Mouse (Mus musculus) CH12.LX (cell line): Measurements from ENCODE around the gene Cnpy4. TPM values are rescaled to one million over a fixed set of nuclear protein-coding genes. Genes with fewer than 3 reads are reported as not detected.

Source experiments
- DNase-seq: peaks from one replicate; pipeline ENCODE4 v3.0.0-alpha.2; 2013; ENCODE audit errors: extremely low read depth
- H3K27ac ChIP-seq: 2 replicates; pipeline ENCODE4 v1.5.1; 2012; ENCODE audit warnings: low read depth, mild to moderate bottlenecking, control low read depth, moderate library complexity; ENCODE audit not compliant: insufficient read depth
- H3K27me3 ChIP-seq: replicated peaks from 2 replicates; pipeline ENCODE3; 2012; ENCODE audit warnings: inconsistent platforms
- H3K36me3 ChIP-seq, 2 experiments: replicated peaks in 1 of 2; 2 replicates each; pipeline versions ENCODE3 to v1.6.1; 2012; ENCODE audit warnings: inconsistent platforms in 1 of 2, low read length in 1 of 2, mild to moderate bottlenecking in 1 of 2, mixed read lengths in 1 of 2, moderate library complexity in 1 of 2; ENCODE audit not compliant: control insufficient read depth in 1 of 2, insufficient read depth in 1 of 2
- H3K4me1 ChIP-seq, 2 experiments: 2 replicates each; pipeline ENCODE4 v1.6.1; 2012; ENCODE audit warnings: inconsistent platforms in 1 of 2, moderate library complexity in 1 of 2; ENCODE audit not compliant: insufficient read depth in 2 of 2, control insufficient read depth in 1 of 2
- H3K4me2 ChIP-seq: 2 replicates; pipeline ENCODE4 v1.6.1; 2012; ENCODE audit warnings: low read depth, mild to moderate bottlenecking, control low read depth; ENCODE audit not compliant: poor library complexity, insufficient read depth, severe bottlenecking
- H3K4me3 ChIP-seq, 3 experiments: fragments of 150-350 bp in 1 of 3; sonication (generic) in 1 of 3; replicated peaks in 1 of 3; 2 replicates each; pipeline versions ENCODE3 to v1.5.1; 2011 to 2012; ENCODE audit warnings: low read depth in 2 of 3, low read length in 2 of 3, mild to moderate bottlenecking in 2 of 3, moderate library complexity in 2 of 3, control low read depth in 1 of 3, improper control_type of control experiment in 1 of 3, inconsistent platforms in 1 of 3, mixed read lengths in 1 of 3; ENCODE audit not compliant: poor library complexity in 1 of 3
- H3K79me2 ChIP-seq: replicated peaks from 2 replicates; pipeline ENCODE4 v1.6.1; 2012; ENCODE audit warnings: mild to moderate bottlenecking, moderate library complexity; ENCODE audit not compliant: control insufficient read depth, poor library complexity, insufficient read depth, severe bottlenecking; ENCODE audit errors: extremely low read depth
- H3K9ac ChIP-seq: 2 replicates; pipeline ENCODE4 v1.6.1; 2012; ENCODE audit warnings: low read depth, mild to moderate bottlenecking, control low read depth, moderate library complexity; ENCODE audit not compliant: insufficient read depth
- H3K9me3 ChIP-seq: replicated peaks from 2 replicates; pipeline ENCODE3; 2012; ENCODE audit warnings: low read length, inconsistent platforms, mixed read lengths
- BHLHE40 ChIP-seq: IDR thresholded peaks from 2 replicates; pipeline ENCODE4 v1.6.1; 2011; ENCODE audit warnings: mild to moderate bottlenecking, low read depth, low read length, improper control_type of control experiment
- CHD1 ChIP-seq: IDR thresholded peaks from 2 replicates; pipeline ENCODE4 v1.6.1; 2012; ENCODE audit warnings: low read depth, low read length, improper control_type of control experiment, inconsistent platforms
- ELF1 ChIP-seq: IDR thresholded peaks from 2 replicates; pipeline ENCODE4 v1.6.1; 2014; ENCODE audit warnings: low read depth, mild to moderate bottlenecking, inconsistent platforms, low read length, improper control_type of control experiment
- ETS1 ChIP-seq: conservative IDR thresholded peaks from 2 replicates; pipeline ENCODE4 v1.6.1; 2012; ENCODE audit warnings: low read depth, mild to moderate bottlenecking, inconsistent platforms, low read length, improper control_type of control experiment, moderate library complexity
- GABPA ChIP-seq: IDR thresholded peaks from 2 replicates; pipeline ENCODE4 v1.6.1; 2012; ENCODE audit warnings: low read depth, low read length, improper control_type of control experiment, inconsistent platforms; ENCODE audit not compliant: insufficient replicate concordance
- HCFC1 ChIP-seq: IDR thresholded peaks from 2 replicates; pipeline ENCODE4 v1.6.1; 2012; ENCODE audit warnings: low read depth, mild to moderate bottlenecking, inconsistent platforms, low read length, improper control_type of control experiment
- KAT2A ChIP-seq: IDR thresholded peaks from 2 replicates; pipeline ENCODE4 v1.6.1; 2012; ENCODE audit warnings: low read length, improper control_type of control experiment, inconsistent platforms; ENCODE audit not compliant: insufficient replicate concordance
- MAFK ChIP-seq: IDR thresholded peaks from 2 replicates; pipeline ENCODE4 v1.6.1; 2011; ENCODE audit warnings: low read length, improper control_type of control experiment; ENCODE audit not compliant: insufficient replicate concordance
- MAX ChIP-seq: IDR thresholded peaks from 2 replicates; pipeline ENCODE4 v1.6.1; 2011; ENCODE audit warnings: low read length, improper control_type of control experiment
- MEF2A ChIP-seq: IDR thresholded peaks from 2 replicates; pipeline ENCODE4 v1.6.1; 2014; ENCODE audit warnings: low read depth, mild to moderate bottlenecking, inconsistent platforms, low read length, improper control_type of control experiment, borderline replicate concordance
- MXI1 ChIP-seq: IDR thresholded peaks from 2 replicates; pipeline ENCODE4 v1.6.1; 2011; ENCODE audit warnings: mild to moderate bottlenecking, low read depth, low read length, improper control_type of control experiment
- MYC ChIP-seq: IDR thresholded peaks from 2 replicates; pipeline ENCODE4 v1.6.1; 2011; ENCODE audit warnings: low read depth, mild to moderate bottlenecking, improper control_type of control experiment, low read length
- NRF1 ChIP-seq: IDR thresholded peaks from 2 replicates; pipeline ENCODE4 v1.6.1; 2014; ENCODE audit warnings: low read depth, mild to moderate bottlenecking, inconsistent platforms, low read length, improper control_type of control experiment, moderate library complexity
- POLR2A ChIP-seq: IDR thresholded peaks from 2 replicates; pipeline ENCODE4 v1.6.1; 2011; ENCODE audit warnings: low read depth, mild to moderate bottlenecking, improper control_type of control experiment, low read length
- RCOR1 ChIP-seq: conservative IDR thresholded peaks from 2 replicates; pipeline ENCODE4 v1.6.1; 2012; ENCODE audit warnings: low read depth, mild to moderate bottlenecking, inconsistent platforms, low read length, improper control_type of control experiment
- SIN3A ChIP-seq: IDR thresholded peaks from 2 replicates; pipeline ENCODE4 v1.6.1; 2012; ENCODE audit warnings: low read length, improper control_type of control experiment, inconsistent platforms
- SMC3 ChIP-seq: IDR thresholded peaks from 2 replicates; pipeline ENCODE4 v1.6.1; 2011; ENCODE audit warnings: low read depth, low read length, improper control_type of control experiment
- USF1 ChIP-seq: IDR thresholded peaks from 2 replicates; pipeline ENCODE4 v1.6.1; 2014; ENCODE audit warnings: low read depth, mild to moderate bottlenecking, inconsistent platforms, low read length, improper control_type of control experiment
- ZC3H11A ChIP-seq: IDR thresholded peaks from 2 replicates; pipeline ENCODE4 v1.6.1; 2012; ENCODE audit warnings: low read depth, mild to moderate bottlenecking, inconsistent platforms, low read length, improper control_type of control experiment
- ZMIZ1 ChIP-seq: IDR thresholded peaks from 2 replicates; pipeline ENCODE4 v1.6.1; 2012; ENCODE audit warnings: low read depth, mild to moderate bottlenecking, inconsistent platforms, low read length, improper control_type of control experiment
- ZNF384 ChIP-seq: IDR thresholded peaks from 2 replicates; pipeline ENCODE4 v1.6.1; 2012; ENCODE audit warnings: low read depth, low read length, improper control_type of control experiment, inconsistent platforms
- dilution Hi-C: fragments of 300-500 bp; cut with MboI; formaldehyde crosslinking; loops from 2 replicates; pipeline ENCODE4 v1.14.3; 2020; ENCODE audit warnings: low sequenced_read_pairs; ENCODE audit not compliant: extremely low pct_unique_long_range_greater_than_20kb, extremely low pct_ligation_motif_present
- in situ Hi-C: fragments of 300-500 bp; cut with MboI; formaldehyde crosslinking; loops from 3 replicates; pipeline ENCODE4 v1.14.3; 2019; ENCODE audit warnings: low sequenced_read_pairs, low pct_ligation_motif_present, low pct_unique_long_range_greater_than_20kb, mixed read lengths
- polyA plus RNA-seq: library from polyadenylated mRNA; unstranded; fragments of >175 nt; gene quantifications from 2 replicates; pipeline ENCODE4 v1.2.1, GENCODE M21; 2012; ENCODE audit warnings: low read depth; ENCODE audit not compliant: insufficient read length
- total RNA-seq, 2 experiments: library from RNA; depleted of rRNA; stranded (reverse); fragments of 300-350 nt in 1 of 2; fragments of >200 nt in 1 of 2; gene quantifications; 2 replicates each; pipeline ENCODE4 v1.2.3; 2012 to 2014

The Cnpy4 gene
- total and polyA plus RNA-seq, 3 experiments, result 19.2 to 24.9 (median 21.6) TPM

DNA sequence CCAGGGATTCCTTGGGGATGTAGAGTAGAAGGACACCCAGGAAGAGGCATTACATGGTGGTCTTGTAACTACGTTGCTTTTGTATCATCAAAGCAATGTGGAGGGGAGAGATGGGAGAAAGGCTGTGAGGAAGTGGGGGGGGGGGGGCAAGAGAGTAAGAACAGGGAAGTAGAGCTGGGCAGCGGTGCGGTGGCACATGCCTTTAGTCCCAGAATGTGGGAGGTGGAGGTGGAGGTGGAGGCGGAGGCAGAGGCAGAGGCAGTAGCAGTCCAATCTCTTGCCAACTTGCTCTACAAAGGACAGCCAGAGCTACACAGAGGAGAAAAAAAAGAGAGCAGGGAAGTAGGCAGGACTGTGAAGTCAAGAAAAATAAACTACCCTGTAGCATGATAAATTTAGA lies 48.7 kb upstream of the Cnpy4 start:
- dilution Hi-C loops, result no loop called here
- no peaks in the 10 kb centered on the region; a peak in 2 of 4 replicates for H3K4me1 ChIP-seq
- no peak overlapping the region for H3K4me2 ChIP-seq
- H3K4me3 ChIP-seq, result no peak overlapping the region
- H3K27me3 ChIP-seq, result no peaks in the 10 kb centered on the region
- H3K9me3 ChIP-seq, result no peaks in the 10 kb centered on the region
- no peak for DNase-seq
- peaks cover 8 to 36% of the 10 kb centered on the region in 2 experiments for H3K36me3 ChIP-seq
- no peak overlapping the region for H3K27ac ChIP-seq
- H3K79me2 ChIP-seq, result no peaks in the 10 kb centered on the region
- no peak overlapping the region for H3K9ac ChIP-seq
- no peak for TF ChIP-seq SMC3
- no peak for TF ChIP-seq RCOR1
- TF ChIP-seq ZC3H11A, result no peak
- TF ChIP-seq SIN3A, result no peak
- no peak for TF ChIP-seq CHD1
- TF ChIP-seq HCFC1, result no peak
- no peak for TF ChIP-seq NRF1
- TF ChIP-seq POLR2A, result no peak
- no peak for TF ChIP-seq MEF2A
- in situ Hi-C loops, result no loop called here

DNA sequence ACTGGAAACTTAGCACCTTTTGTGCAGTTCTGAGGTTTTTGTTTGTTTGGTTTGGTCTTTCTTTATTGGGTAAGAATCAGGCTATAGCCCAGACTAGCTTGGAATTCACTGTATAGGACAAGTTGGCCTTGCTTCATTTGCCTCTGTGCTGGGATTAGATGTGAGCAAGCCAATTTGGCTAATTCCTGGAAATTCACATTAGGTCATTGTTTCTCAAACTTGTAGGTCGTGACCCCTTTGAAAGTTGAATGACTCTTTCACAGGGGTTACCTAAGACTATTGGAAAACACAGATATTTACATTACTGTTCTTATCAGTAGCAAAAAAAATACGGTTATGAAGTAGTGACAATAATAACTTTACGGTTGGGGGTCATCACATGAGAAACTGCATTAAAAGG lies 32.9 kb upstream of the Cnpy4 start:
- no peak for TF ChIP-seq ZNF384
- no peak for TF ChIP-seq ETS1
- no peak for TF ChIP-seq NRF1
- no peak for TF ChIP-seq GABPA
- TF ChIP-seq ZC3H11A, result no peak
- no peak for TF ChIP-seq ZMIZ1
- TF ChIP-seq HCFC1, result no peak
- no peak for TF ChIP-seq MAX
- TF ChIP-seq ELF1, result no peak
- TF ChIP-seq POLR2A, result no peak
- TF ChIP-seq KAT2A, result no peak
- no peak for TF ChIP-seq MYC
- TF ChIP-seq MXI1, result no peak
- no peak for TF ChIP-seq CHD1
- TF ChIP-seq MAFK, result no peak
- TF ChIP-seq BHLHE40, result no peak
- no peak for TF ChIP-seq USF1
- Histone ChIP-seq H3K4me2 (peak overlapping the region; percentile 100), H3K9me3 (no peaks in the 10 kb centered on the region), H3K4me3 (peak overlapping the region; percentile 88 to 90 (median 89)), H3K36me3 (peaks cover 16 to 30% of the 10 kb centered on the region in 2 experiments), H3K9ac (peak overlapping the region; percentile 94), H3K79me2 (peaks cover 12% of the 10 kb centered on the region), H3K27me3 (no peaks in the 10 kb centered on the region), H3K27ac (no peak overlapping the region), H3K4me1 (peaks cover 0 to 13% of the 10 kb centered on the region in 2 experiments; a peak in 2 of 4 replicates)
- dilution Hi-C loops, result no loop called here
- no peak for DNase-seq
- in situ Hi-C loops, result no loop called here
